Mouse (Mus musculus): ENCODE data around the gene Siae. TPM values are rescaled to one million over a fixed set of nuclear protein-coding genes. Genes with fewer than 3 reads are reported as not detected.

The Siae gene
- polyA plus RNA-seq, 1 experiment from 2014 or later = 13.3 TPM

DNA sequence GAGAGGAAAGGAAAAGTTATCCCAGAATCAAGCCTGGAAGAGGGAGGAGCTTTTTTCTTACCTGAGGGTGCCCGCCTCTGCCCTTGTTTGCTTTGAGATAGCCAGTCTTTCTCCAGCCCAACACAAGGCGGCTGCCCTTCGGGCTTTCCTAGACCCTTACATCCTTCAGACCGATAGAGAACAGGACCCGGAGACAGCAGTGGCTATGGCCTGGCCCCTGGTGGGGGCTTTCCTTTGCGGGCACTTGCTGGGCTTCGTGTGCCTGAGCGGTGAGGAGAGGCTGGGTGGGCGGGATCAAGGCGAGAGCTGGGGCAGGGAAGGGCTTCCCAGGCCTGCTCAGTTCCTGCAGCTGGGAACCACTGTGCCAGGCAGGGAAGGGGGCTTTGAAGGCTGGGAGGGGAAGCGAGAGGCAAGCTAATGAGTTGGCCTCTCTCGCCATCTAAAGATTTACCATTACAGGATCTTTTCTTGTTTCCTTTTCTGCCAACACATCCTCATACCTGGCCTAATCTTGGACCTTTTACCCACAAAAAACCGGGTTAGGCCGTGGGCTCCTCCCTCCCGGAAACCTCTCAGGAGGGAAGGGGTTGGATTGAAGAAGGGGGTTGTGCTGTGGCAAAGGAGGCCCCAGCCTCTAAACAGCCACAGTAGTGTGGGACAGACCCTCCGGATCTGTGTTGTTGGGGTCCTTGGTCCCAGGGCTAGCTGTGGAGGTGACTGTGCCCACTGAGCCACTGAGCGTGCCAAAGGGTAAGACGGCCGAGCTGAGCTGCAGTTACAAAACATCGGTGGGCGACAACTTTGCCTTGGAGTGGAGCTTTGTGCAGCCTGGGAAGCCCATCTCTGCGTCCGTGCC lies 16.1 kb upstream of the Siae start, which contains the start of gene Vsig2:
Gene Vsig2 (plus strand): TSS at position 86 of the 856 bp plus-strand sequence.
- peak within 1 kb of the TSS; percentile 76 for H3K27ac ChIP-seq (ENCODE audit: low read length)
- H3K9me3 ChIP-seq (replicated peaks; ENCODE audit: control insufficient read depth, low read length) = no peaks in the 10 kb centered on the region
- peak within 1 kb of the TSS; percentile 62 for H3K9ac ChIP-seq (ENCODE audit: low read length)
- WGBS = 56% methylated on average over 23 of the region's 23 CpGs
- no peaks in the 10 kb centered on the region for H3K4me1 ChIP-seq (ENCODE audit: control insufficient read depth, insufficient read depth, low read length)
- no peaks in the 10 kb centered on the region for H3K36me3 ChIP-seq (ENCODE audit: control insufficient read depth, insufficient read depth, low read length)
- H3K4me2 ChIP-seq (ENCODE audit: low read depth, low read length) = peak within 1 kb of the TSS; percentile 45
- peak; percentile 69; the same call in 1 of the 2 replicates for ATAC-seq (ENCODE audit: insufficient read depth, low FRiP score)
- no peaks in the 10 kb centered on the region for H3K27me3 ChIP-seq (ENCODE audit: control insufficient read depth, insufficient read depth, low read length)
- peak within 1 kb of the TSS; percentile 38 for H3K4me3 ChIP-seq (replicated peaks; ENCODE audit: low read length)

DNA sequence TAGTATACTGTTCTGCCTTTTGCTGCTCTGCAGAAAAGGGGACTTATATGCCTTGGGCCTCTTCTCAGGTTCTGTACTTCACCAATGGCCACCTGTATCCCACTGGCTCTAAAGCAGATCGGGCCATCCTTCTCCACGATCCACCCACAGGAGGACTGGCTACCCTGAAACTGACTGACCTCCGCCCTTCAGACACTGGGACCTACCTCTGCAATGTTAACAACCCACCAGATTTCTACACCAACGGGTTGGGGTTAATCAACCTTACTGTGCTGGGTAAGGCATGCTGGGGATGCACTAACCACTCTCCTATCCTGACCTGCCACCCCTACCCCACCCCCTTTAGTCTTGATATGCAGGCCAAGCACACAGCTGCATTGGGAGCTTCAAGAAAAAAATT lies 15.3 kb upstream of the Siae start:
- H3K27me3 ChIP-seq (ENCODE audit: control insufficient read depth, insufficient read depth, low read length) = peaks cover under 1% of the 10 kb centered on the region; the same call in 1 of the 2 replicates
- H3K4me3 ChIP-seq (replicated peaks; ENCODE audit: low read length) = peak overlapping the region; percentile 38
- peak overlapping the region; percentile 45 for H3K4me2 ChIP-seq (ENCODE audit: low read depth, low read length)
- ATAC-seq (ENCODE audit: insufficient read depth, low FRiP score) = no peak
- H3K9ac ChIP-seq (ENCODE audit: low read length) = peak overlapping the region; percentile 62
- H3K9me3 ChIP-seq (replicated peaks; ENCODE audit: control insufficient read depth, low read length) = no peaks in the 10 kb centered on the region
- 90% methylated on average over 4 of the region's 4 CpGs for WGBS
- peak overlapping the region; percentile 76; the same call in 1 of the 2 replicates for H3K27ac ChIP-seq (ENCODE audit: low read length)
- H3K36me3 ChIP-seq (ENCODE audit: control insufficient read depth, insufficient read depth, low read length) = no peaks in the 10 kb centered on the region
- peaks cover 3% of the 10 kb centered on the region; the same call in 1 of the 2 replicates for H3K4me1 ChIP-seq (ENCODE audit: control insufficient read depth, insufficient read depth, low read length)

DNA sequence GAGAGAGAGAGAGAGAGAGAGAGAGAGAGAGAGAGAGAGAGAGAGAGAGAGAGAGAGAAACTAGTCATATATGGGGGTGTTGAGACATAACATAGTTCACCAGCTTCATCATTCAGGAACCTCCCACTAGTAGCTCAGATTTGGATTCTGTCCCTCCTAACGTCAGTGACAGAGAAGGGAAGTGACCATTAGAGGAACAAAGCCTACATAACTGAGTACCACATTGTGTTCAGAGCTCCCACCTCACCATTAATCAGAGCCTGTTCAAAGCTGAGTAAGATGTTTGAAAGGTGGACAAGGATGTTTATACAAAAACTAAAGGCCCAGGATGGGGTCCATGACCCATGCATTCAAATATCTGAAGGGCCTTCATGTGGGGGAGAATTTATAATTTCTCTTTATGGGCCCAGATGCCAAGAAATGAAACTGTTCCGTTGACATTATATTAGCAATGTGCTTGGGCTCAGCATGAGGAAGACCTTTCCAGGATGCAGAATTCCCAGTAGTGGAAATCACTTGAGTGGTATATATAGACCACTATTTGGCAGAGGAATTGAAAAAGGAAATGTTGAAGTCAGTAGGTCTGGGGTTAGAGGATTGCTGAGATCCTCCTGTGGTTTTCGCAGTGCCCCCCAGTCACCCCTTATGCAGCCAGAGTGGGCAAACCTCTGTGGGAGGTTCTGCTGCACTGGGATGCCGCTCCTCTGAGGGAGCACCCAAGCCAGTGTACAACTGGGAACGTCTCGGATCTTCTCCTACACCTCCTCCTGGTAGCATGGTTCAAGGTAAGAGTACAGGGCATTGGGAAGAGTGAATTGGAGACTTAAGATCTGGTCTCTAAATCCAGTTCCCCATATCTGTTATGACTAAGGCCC lies 14.6 kb upstream of the Siae start:
- H3K4me2 ChIP-seq (ENCODE audit: low read depth, low read length) = peak overlapping the region; percentile 45; the same call in 1 of the 2 replicates
- no peaks in the 10 kb centered on the region for H3K9me3 ChIP-seq (replicated peaks; ENCODE audit: control insufficient read depth, low read length)
- H3K4me3 ChIP-seq (replicated peaks; ENCODE audit: low read length) = no peak overlapping the region
- peak overlapping the region; percentile 15; the same call in 1 of the 2 replicates for H3K27ac ChIP-seq (ENCODE audit: low read length)
- no peak for ATAC-seq (ENCODE audit: insufficient read depth, low FRiP score)
- 70% methylated on average over 6 of the region's 6 CpGs for WGBS
- no peaks in the 10 kb centered on the region for H3K36me3 ChIP-seq (ENCODE audit: control insufficient read depth, insufficient read depth, low read length)
- H3K27me3 ChIP-seq (ENCODE audit: control insufficient read depth, insufficient read depth, low read length) = peaks cover 8% of the 10 kb centered on the region
- H3K9ac ChIP-seq (ENCODE audit: low read length) = no peak overlapping the region
- peaks cover 4% of the 10 kb centered on the region; the same call in 1 of the 2 replicates for H3K4me1 ChIP-seq (ENCODE audit: control insufficient read depth, insufficient read depth, low read length)

DNA sequence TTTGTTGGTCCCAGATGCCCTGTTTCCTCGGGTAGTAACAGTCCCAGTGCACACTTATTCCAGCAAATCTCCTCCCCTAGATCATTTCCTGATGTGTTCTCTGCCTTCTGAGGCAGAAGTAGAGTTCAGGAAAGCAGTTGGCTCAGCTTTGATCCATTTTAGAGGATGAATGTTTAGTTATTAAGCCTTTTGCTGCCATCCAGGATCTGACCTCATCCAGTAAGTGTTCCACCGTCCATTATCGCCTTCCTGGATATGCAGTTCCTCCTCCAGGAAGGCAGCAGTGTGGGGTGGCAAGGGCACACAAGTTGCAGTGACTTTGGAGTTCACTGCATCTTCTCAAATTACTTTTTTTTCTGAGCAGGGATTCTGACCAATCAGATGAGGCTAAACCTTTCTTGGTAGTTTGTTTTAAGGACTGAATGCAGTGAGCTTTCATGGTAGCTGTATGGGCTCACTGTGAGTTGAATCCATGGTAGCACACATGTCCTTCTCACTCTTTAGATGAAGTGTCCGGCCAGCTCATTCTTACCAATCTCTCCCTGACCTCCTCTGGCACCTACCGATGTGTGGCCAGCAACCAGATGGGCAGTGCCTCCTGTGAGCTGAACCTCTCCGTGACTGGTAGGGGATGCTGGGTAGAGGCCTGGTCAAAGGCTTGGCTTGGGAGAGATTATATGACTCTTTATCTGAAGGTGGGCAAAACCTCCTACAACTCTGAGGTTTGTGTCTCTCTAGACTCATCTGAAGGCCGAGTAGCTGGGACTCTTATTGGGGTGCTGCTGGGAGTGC lies 13.5 kb upstream of the Siae start:
- no peaks in the 10 kb centered on the region for H3K9me3 ChIP-seq (replicated peaks; ENCODE audit: control insufficient read depth, low read length)
- no peak overlapping the region for H3K4me2 ChIP-seq (ENCODE audit: low read depth, low read length)
- H3K4me3 ChIP-seq (replicated peaks; ENCODE audit: low read length) = no peak overlapping the region
- H3K27me3 ChIP-seq (ENCODE audit: control insufficient read depth, insufficient read depth, low read length) = peaks cover 10% of the 10 kb centered on the region
- peaks cover 4% of the 10 kb centered on the region; the same call in 1 of the 2 replicates for H3K4me1 ChIP-seq (ENCODE audit: control insufficient read depth, insufficient read depth, low read length)
- H3K9ac ChIP-seq (ENCODE audit: low read length) = no peak overlapping the region
- H3K36me3 ChIP-seq (ENCODE audit: control insufficient read depth, insufficient read depth, low read length) = no peaks in the 10 kb centered on the region
- WGBS = 65% methylated on average over 7 of the region's 7 CpGs
- peak overlapping the region; percentile 15; the same call in 1 of the 2 replicates for H3K27ac ChIP-seq (ENCODE audit: low read length)
- no peak for ATAC-seq (ENCODE audit: insufficient read depth, low FRiP score)

DNA sequence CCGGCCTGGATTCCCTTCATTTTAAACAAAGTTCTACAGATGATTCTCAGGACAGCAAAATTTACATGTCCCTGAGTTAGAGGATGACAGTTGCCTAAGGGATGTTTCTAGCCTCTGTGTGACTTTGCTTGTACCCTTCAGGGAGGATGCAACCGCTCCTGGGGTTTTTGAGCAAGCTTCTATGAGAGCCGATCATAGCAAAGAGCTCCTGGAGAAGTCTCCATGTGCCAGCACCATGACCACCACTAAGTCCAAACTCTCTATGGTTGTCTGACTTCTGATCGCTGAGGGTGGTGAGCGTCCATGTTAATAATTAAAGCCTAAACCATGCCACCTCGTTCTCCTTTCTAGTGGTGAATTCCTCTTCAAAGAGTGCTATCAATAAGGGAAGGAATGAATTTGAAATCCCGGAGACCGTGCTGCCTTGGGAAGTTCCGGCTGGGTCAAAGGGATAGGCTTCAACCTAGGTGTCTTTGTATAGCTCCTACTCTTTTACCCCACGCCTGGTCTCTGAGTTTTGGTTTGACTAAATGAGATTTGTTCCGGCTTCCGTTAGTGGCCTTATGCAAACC lies 11.5 kb upstream of the Siae start:
- 0 out of 2 replicates have a peak overlapping the region, but pooled peaks have one; percentile 1 for H3K27ac ChIP-seq (ENCODE audit: low read length)
- peaks cover 4% of the 10 kb centered on the region; the same call in 1 of the 2 replicates for H3K4me1 ChIP-seq (ENCODE audit: control insufficient read depth, insufficient read depth, low read length)
- no peaks in the 10 kb centered on the region for H3K36me3 ChIP-seq (ENCODE audit: control insufficient read depth, insufficient read depth, low read length)
- H3K9me3 ChIP-seq (replicated peaks; ENCODE audit: control insufficient read depth, low read length) = no peaks in the 10 kb centered on the region
- no peak for ATAC-seq (ENCODE audit: insufficient read depth, low FRiP score)
- 32% methylated on average over 12 of the region's 12 CpGs for WGBS
- peak overlapping the region; percentile 83 for H3K4me2 ChIP-seq (ENCODE audit: low read depth, low read length)
- H3K9ac ChIP-seq (ENCODE audit: low read length) = no peak overlapping the region
- peak overlapping the region; percentile 48 for H3K4me3 ChIP-seq (replicated peaks; ENCODE audit: low read length)
- H3K27me3 ChIP-seq (ENCODE audit: control insufficient read depth, insufficient read depth, low read length) = peaks cover 10% of the 10 kb centered on the region

DNA sequence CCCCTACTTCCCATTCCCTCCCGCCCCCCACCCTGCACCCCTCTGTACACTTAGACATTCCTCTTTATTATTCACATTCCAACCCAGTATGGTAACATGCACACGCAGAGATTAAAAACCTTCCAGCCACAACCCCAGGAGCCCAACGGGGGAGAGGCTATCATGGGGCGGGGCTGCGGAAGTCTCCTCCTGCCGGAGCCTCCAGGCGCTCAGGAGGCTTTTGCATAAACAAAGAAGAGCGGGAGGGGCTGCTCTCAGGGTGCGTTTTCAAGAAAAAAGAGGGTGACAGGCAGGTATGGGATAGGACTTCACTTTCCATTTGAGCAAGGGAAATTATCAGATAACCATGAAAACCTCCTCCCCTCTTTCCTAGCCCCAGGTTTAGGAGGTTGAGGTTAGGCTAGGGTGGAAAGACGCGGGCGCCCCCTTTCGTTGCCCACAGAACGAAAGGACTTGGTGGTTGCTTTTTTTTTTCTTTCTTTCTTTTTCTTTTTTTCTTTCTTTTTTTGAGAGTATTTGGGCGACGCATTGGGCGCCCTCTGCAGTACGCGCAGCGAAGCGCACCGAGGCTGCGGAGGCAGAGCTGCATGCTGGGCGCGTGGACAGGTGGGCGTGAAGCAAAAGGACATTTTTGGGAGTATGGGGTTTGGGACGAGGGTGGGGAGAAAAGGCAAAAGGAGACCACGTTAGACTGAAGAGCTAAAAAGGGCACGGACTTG lies 10.9 kb upstream of the Siae start:
- H3K4me2 ChIP-seq (ENCODE audit: low read depth, low read length) = peak overlapping the region; percentile 83
- peak overlapping the region; percentile 54 for H3K9ac ChIP-seq (ENCODE audit: low read length)
- H3K27ac ChIP-seq (ENCODE audit: low read length) = no peak overlapping the region
- H3K4me3 ChIP-seq (replicated peaks; ENCODE audit: low read length) = peak overlapping the region; percentile 48
- H3K36me3 ChIP-seq (ENCODE audit: control insufficient read depth, insufficient read depth, low read length) = no peaks in the 10 kb centered on the region
- peak; percentile 79 for ATAC-seq (ENCODE audit: insufficient read depth, low FRiP score)
- no peaks in the 10 kb centered on the region for H3K9me3 ChIP-seq (replicated peaks; ENCODE audit: control insufficient read depth, low read length)
- H3K27me3 ChIP-seq (ENCODE audit: control insufficient read depth, insufficient read depth, low read length) = peaks cover 11% of the 10 kb centered on the region
- H3K4me1 ChIP-seq (ENCODE audit: control insufficient read depth, insufficient read depth, low read length) = peaks cover 4% of the 10 kb centered on the region; the same call in 1 of the 2 replicates
- 1% methylated on average over 29 of the region's 29 CpGs for WGBS

DNA sequence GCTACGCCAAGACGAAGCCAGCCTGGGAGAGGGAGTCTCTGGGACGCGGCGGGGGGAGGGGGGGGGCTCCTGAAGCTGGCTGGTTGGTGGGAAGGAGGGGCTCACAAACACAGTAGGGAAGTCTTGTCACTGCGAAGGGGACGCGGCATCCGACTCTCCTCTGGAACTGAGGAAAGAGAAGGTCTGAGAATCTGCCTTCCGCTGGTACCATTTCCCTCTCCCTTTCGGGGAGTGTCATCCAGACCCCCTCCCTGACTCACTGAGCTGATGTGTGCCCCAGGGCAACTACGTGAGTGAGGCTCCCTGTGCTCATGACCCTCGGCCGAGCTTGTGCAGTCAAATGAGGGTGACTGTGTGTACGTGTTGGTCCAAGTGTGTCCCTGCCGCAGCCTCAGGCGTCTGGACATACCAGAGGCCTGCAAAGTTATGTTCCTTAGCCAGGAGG lies 10.3 kb upstream of the Siae start:
- H3K9me3 ChIP-seq (replicated peaks; ENCODE audit: control insufficient read depth, low read length) = no peaks in the 10 kb centered on the region
- peak overlapping the region; percentile 83 for H3K4me2 ChIP-seq (ENCODE audit: low read depth, low read length)
- peak overlapping the region; percentile 48 for H3K4me3 ChIP-seq (replicated peaks; ENCODE audit: low read length)
- ATAC-seq (ENCODE audit: insufficient read depth, low FRiP score) = 0 out of 2 replicates have a peak, but pooled peaks have one; percentile 41
- H3K27me3 ChIP-seq (ENCODE audit: control insufficient read depth, insufficient read depth, low read length) = peaks cover 17% of the 10 kb centered on the region
- H3K27ac ChIP-seq (ENCODE audit: low read length) = no peak overlapping the region
- peak overlapping the region; percentile 54 for H3K9ac ChIP-seq (ENCODE audit: low read length)
- peaks cover 4% of the 10 kb centered on the region; the same call in 1 of the 2 replicates for H3K4me1 ChIP-seq (ENCODE audit: control insufficient read depth, insufficient read depth, low read length)
- 19% methylated on average over 17 of the region's 17 CpGs for WGBS
- no peaks in the 10 kb centered on the region for H3K36me3 ChIP-seq (ENCODE audit: control insufficient read depth, insufficient read depth, low read length)
